Mouse (Mus musculus): ENCODE data around the gene Atxn1. TPM values are rescaled to one million over a fixed set of nuclear protein-coding genes. Genes with fewer than 3 reads are reported as not detected.

Atxn1 gene
- polyA plus RNA-seq, 1 experiment from 2014 or later, result 6.3 TPM

- Histone ChIP-seq H3K4me2 (replicated peaks) (no peak overlapping the region), H3K27me3 (no peaks in the 10 kb centered on the region), H3K9me3 (no peaks in the 10 kb centered on the region), H3K9ac (replicated peaks) (no peak overlapping the region), H3K36me3 (no peaks in the 10 kb centered on the region), H3K4me3 (replicated peaks) (no peak overlapping the region), H3K4me1 (replicated peaks) (peaks cover 27% of the 10 kb centered on the region), H3K27ac (no peak overlapping the region)
- WGBS, result 95% methylated on average over 15 of the region's 15 CpGs
- no peak for ATAC-seq
These were observed 162.0 kb downstream of the Atxn1 start for GRCm38 (mm10) chr13:45802620-45803410.

- no peaks in the 10 kb centered on the region for H3K9me3 ChIP-seq
- no peaks in the 10 kb centered on the region for H3K27me3 ChIP-seq
- no peak overlapping the region for H3K4me2 ChIP-seq (replicated peaks)
- no peaks in the 10 kb centered on the region for H3K4me1 ChIP-seq (replicated peaks)
- no peak overlapping the region for H3K9ac ChIP-seq (replicated peaks)
- ATAC-seq, result no peak
- 96% methylated on average over 4 of the region's 4 CpGs for WGBS
- H3K4me3 ChIP-seq (replicated peaks), result no peak overlapping the region
- H3K27ac ChIP-seq, result no peak overlapping the region
- peaks cover 9% of the 10 kb centered on the region for H3K36me3 ChIP-seq
These were observed 166.6 kb downstream of the Atxn1 start for GRCm38 (mm10) chr13:45798248-45798647.

- Histone ChIP-seq H3K4me2 (replicated peaks) (no peak overlapping the region), H3K36me3 (peaks cover 9% of the 10 kb centered on the region), H3K4me3 (replicated peaks) (no peak overlapping the region), H3K9ac (replicated peaks) (no peak overlapping the region), H3K4me1 (replicated peaks) (no peaks in the 10 kb centered on the region), H3K9me3 (no peaks in the 10 kb centered on the region), H3K27ac (no peak overlapping the region), H3K27me3 (no peaks in the 10 kb centered on the region)
- ATAC-seq, result no peak
- 89% methylated on average over 6 of the region's 6 CpGs for WGBS
These were observed 167.1 kb downstream of the Atxn1 start for GRCm38 (mm10) chr13:45797696-45798095.

- 96% methylated on average over 6 of the region's 6 CpGs for WGBS
These were observed 168.5 kb downstream of the Atxn1 start for GRCm38 (mm10) chr13:45796286-45796685.

GRCm38 (mm10) chr13:45793796-45794195, 171.0 kb downstream of the Atxn1 start:
- ATAC-seq, result no peak
- H3K9ac ChIP-seq (replicated peaks), result no peak overlapping the region
- H3K4me2 ChIP-seq (replicated peaks), result no peak overlapping the region
- H3K9me3 ChIP-seq, result no peaks in the 10 kb centered on the region
- no peak overlapping the region for H3K27ac ChIP-seq
- H3K27me3 ChIP-seq, result no peaks in the 10 kb centered on the region
- no peak overlapping the region for H3K4me3 ChIP-seq (replicated peaks)
- H3K36me3 ChIP-seq, result peaks cover 9% of the 10 kb centered on the region
- no peaks in the 10 kb centered on the region for H3K4me1 ChIP-seq (replicated peaks)
- 79% methylated on average over 3 of the region's 3 CpGs for WGBS

More at GRCm38 (mm10) chr13:45796286-45796685, 168.5 kb downstream of the Atxn1 start:
- no peaks in the 10 kb centered on the region for H3K4me1 ChIP-seq (replicated peaks)
- no peak overlapping the region for H3K4me2 ChIP-seq (replicated peaks)
- no peaks in the 10 kb centered on the region for H3K9me3 ChIP-seq
- ATAC-seq, result no peak
- H3K9ac ChIP-seq (replicated peaks), result no peak overlapping the region
- H3K4me3 ChIP-seq (replicated peaks), result no peak overlapping the region
- H3K27me3 ChIP-seq, result no peaks in the 10 kb centered on the region
- H3K36me3 ChIP-seq, result peaks cover 9% of the 10 kb centered on the region
- no peak overlapping the region for H3K27ac ChIP-seq

- ATAC-seq, result no peak
- no peaks in the 10 kb centered on the region for H3K27me3 ChIP-seq
- no peaks in the 10 kb centered on the region for H3K4me1 ChIP-seq (replicated peaks)
- no peak overlapping the region for H3K4me2 ChIP-seq (replicated peaks)
- 83% methylated on average over 7 of the region's 7 CpGs for WGBS
- no peak overlapping the region for H3K9ac ChIP-seq (replicated peaks)
- H3K4me3 ChIP-seq (replicated peaks), result no peak overlapping the region
- H3K36me3 ChIP-seq, result no peaks in the 10 kb centered on the region
- H3K9me3 ChIP-seq, result no peaks in the 10 kb centered on the region
- H3K27ac ChIP-seq, result no peak overlapping the region
These were observed 178.4 kb downstream of the Atxn1 start for GRCm38 (mm10) chr13:45786409-45786808.

- Histone ChIP-seq H3K27me3 (no peaks in the 10 kb centered on the region), H3K36me3 (no peaks in the 10 kb centered on the region), H3K9me3 (no peaks in the 10 kb centered on the region), H3K27ac (no peak overlapping the region), H3K4me1 (replicated peaks) (no peaks in the 10 kb centered on the region), H3K4me3 (replicated peaks) (no peak overlapping the region), H3K9ac (replicated peaks) (no peak overlapping the region), H3K4me2 (replicated peaks) (no peak overlapping the region)
- ATAC-seq, result no peak
- 75% methylated on average over 10 of the region's 10 CpGs for whole genome bisulfite sequencing
These were observed 181.1 kb downstream of the Atxn1 start for GRCm38 (mm10) chr13:45783681-45784080.

- H3K4me1 ChIP-seq (replicated peaks), result peaks cover 13% of the 10 kb centered on the region; the same call in 1 of the 2 replicates
- no peak for ATAC-seq
- H3K9me3 ChIP-seq, result no peaks in the 10 kb centered on the region
- H3K36me3 ChIP-seq, result no peaks in the 10 kb centered on the region
- H3K27me3 ChIP-seq, result no peaks in the 10 kb centered on the region
- 88% methylated on average over 5 of the region's 5 CpGs for WGBS
- H3K4me3 ChIP-seq (replicated peaks), result no peak overlapping the region
- H3K4me2 ChIP-seq (replicated peaks), result no peak overlapping the region
- H3K27ac ChIP-seq, result no peak overlapping the region
- H3K9ac ChIP-seq (replicated peaks), result no peak overlapping the region
These were observed 186.1 kb downstream of the Atxn1 start for GRCm38 (mm10) chr13:45778750-45779149.

- H3K27me3 ChIP-seq, result no peaks in the 10 kb centered on the region
- peak overlapping the region; percentile 15; the same call in 1 of the 2 replicates for H3K27ac ChIP-seq
These were observed 186.6 kb downstream of the Atxn1 start for GRCm38 (mm10) chr13:45778171-45778570.

GRCm38 (mm10) chr13:45775516-45775915, 189.3 kb downstream of the Atxn1 start:
- Histone ChIP-seq H3K27ac (no peak overlapping the region), H3K4me2 (replicated peaks) (no peak overlapping the region), H3K9ac (replicated peaks) (no peak overlapping the region), H3K4me3 (replicated peaks) (no peak overlapping the region), H3K36me3 (no peaks in the 10 kb centered on the region), H3K4me1 (replicated peaks) (peaks cover 17% of the 10 kb centered on the region; the same call in 1 of the 2 replicates), H3K27me3 (no peaks in the 10 kb centered on the region), H3K9me3 (no peaks in the 10 kb centered on the region)
- WGBS, result 100% methylated on average over 1 of the region's 1 CpGs
- ATAC-seq, result no peak

More at GRCm38 (mm10) chr13:45778171-45778570, 186.6 kb downstream of the Atxn1 start:
- Histone ChIP-seq H3K4me2 (replicated peaks) (no peak overlapping the region), H3K9me3 (no peaks in the 10 kb centered on the region), H3K9ac (replicated peaks) (no peak overlapping the region), H3K36me3 (no peaks in the 10 kb centered on the region), H3K4me1 (replicated peaks) (peaks cover 17% of the 10 kb centered on the region; the same call in 1 of the 2 replicates), H3K4me3 (replicated peaks) (no peak overlapping the region)
- ATAC-seq, result no peak
- WGBS, result 42% methylated on average over 9 of the region's 9 CpGs

- Histone ChIP-seq H3K9ac (replicated peaks) (no peak overlapping the region), H3K4me3 (replicated peaks) (no peak overlapping the region), H3K9me3 (no peaks in the 10 kb centered on the region), H3K4me1 (replicated peaks) (peaks cover 17% of the 10 kb centered on the region; the same call in 1 of the 2 replicates), H3K27me3 (no peaks in the 10 kb centered on the region), H3K4me2 (replicated peaks) (0 out of 2 replicates have a peak overlapping the region, but pooled peaks have one; percentile 2), H3K27ac (peak overlapping the region; percentile 61), H3K36me3 (peaks cover 8% of the 10 kb centered on the region)
- ATAC-seq, result no peak
- WGBS, result 59% methylated on average over 21 of the region's 21 CpGs
These were observed 191.2 kb downstream of the Atxn1 start for GRCm38 (mm10) chr13:45773381-45774168.

- Histone ChIP-seq H3K4me3 (replicated peaks) (no peak overlapping the region), H3K27me3 (no peaks in the 10 kb centered on the region), H3K27ac (no peak overlapping the region), H3K9ac (replicated peaks) (no peak overlapping the region), H3K4me1 (replicated peaks) (peaks cover 9% of the 10 kb centered on the region; the same call in 1 of the 2 replicates), H3K4me2 (replicated peaks) (no peak overlapping the region), H3K36me3 (peaks cover 8% of the 10 kb centered on the region), H3K9me3 (no peaks in the 10 kb centered on the region)
- 92% methylated on average over 11 of the region's 11 CpGs for WGBS
- no peak for ATAC-seq
These were observed 195.1 kb downstream of the Atxn1 start for GRCm38 (mm10) chr13:45769757-45770156.
